Mouse (Mus musculus): ENCODE results near the gene Faf1.
A peak's percentile ranks its signal among the peaks of the same experiment; 100 is the strongest.

The Faf1 gene

DNA sequence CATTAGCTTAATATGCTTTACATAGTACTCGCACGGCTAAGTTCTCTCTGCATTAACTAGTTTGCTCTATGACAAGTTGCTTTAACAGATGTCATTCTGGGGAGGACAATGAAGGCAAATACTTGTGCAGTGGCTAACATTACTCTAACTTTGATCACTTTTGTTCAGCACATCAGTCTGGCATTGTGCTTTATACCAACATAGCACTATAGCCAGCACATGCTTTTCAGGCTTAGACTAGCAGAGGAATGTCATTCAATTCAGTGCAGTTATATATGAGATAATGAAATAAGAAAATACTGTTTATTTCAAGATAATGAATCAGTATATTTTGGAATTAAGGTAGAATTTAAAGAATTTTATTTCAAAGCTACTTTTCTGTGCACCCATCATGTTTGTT is 115.9 kb downstream of the Faf1 start:
- no peak for DNase-seq (ENCODE audit: low read depth)

DNA sequence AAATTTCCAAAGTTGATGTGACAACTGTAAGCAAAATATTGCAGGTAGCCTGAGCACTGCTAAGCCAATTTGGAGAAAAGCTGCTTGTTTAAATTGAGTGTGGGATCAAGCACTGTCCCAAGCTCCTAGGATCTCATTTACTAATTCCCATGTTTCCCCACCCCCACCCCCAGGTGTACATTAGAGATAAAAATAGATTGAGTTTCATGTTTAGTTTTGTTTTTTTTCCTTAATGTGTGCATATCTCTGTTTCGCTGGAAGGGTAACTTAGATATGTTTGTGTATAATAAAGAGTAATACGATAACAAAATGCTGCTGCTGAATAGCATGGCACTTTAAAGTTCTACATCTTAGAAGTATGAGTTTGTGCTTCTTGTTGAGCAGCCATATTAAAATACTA is 116.7 kb downstream of the Faf1 start:
- DNase-seq (ENCODE audit: low read depth): no peak

DNA sequence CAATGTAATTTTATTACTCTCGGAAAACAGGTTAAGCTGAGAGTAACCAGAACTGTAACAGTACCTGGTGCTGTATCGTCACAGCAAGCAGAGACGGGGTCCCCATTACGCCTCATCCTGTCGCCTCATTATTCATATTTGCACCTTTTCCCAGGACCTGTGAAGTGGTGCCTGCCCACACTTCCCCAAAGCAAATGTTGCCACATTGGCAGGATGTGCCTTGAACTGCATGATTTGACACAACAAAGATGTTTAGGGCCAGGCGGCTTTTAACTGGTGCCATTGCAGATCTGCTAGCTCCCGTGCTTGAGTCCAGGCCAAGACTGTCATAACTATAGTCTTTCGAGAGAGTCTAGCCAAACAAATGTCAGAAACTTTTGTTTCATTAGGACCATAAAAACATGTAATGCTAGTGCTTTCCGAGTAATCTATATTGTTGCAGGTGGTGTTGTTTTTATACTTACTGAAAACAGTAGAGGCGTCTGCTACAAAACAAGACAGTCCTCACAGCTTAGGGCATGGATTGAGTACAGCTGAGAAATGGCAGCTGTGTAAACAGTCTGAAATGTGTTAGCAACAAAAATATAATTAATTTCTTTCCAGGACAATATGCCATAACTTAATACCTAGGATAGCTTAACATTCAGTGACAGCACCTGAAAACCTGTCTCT is 121.3 kb downstream of the Faf1 start:
- peak; percentile 19 for DNase-seq (ENCODE audit: low read depth)

DNA sequence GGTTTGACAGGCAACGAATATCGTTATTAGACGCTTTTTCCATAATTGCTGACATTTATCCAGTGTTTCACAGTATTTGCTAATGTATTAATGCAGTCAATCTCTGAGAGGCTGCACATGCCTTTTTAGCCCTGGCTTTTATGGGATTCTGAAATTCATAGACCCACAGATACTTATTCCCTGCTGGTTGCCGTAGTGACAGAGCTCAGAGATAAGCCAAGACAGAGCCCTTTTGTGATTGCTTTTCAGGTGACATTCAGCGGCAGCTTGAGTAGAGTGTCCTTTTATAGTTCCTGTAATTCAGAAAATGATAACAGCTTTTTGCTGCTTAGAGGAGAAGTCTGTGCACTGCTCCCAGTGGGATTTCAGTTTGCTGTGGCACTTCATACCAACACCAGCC is 130.0 kb downstream of the Faf1 start:
- no peak for DNase-seq (ENCODE audit: low read depth)

DNA sequence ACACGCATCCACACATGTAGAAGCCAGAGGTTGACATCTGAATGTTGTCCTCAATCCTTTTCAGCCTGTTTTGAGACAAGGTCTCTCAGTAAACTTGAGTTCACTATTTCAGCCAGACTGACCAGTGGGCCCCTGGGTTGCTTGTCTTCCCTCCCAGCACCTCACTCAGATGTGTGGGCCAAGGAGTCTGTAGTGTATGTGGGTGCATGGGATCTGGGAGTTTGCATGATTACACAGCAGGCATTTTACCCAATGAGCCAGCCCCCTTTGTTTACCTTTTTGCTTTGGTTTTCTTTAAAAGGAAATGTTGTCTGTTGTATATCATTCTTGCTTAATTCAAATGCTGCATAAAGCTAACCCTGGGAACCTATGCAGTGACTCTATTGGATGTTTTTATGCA is 138.8 kb downstream of the Faf1 start:
- no peak for DNase-seq (ENCODE audit: low read depth)

DNA sequence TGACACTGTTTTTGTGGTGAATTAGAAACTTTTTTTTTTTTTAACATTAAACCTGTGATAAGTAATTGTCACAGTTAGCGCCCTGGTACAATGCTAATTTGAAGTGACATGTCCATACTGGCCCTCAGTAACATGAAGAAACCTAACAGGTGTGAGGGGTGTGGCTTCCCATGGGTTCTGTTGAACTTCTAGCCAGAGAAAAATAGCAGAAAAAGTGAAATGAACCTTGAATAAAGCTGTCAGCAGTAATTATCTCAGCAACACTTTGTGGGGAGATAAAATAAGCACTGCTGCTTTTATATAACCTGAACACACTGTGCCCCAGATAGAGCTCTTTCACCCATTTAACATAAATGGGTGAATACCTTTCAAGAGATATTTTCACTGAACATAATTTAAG is 139.2 kb downstream of the Faf1 start:
- DNase-seq (ENCODE audit: low read depth): no peak

DNA sequence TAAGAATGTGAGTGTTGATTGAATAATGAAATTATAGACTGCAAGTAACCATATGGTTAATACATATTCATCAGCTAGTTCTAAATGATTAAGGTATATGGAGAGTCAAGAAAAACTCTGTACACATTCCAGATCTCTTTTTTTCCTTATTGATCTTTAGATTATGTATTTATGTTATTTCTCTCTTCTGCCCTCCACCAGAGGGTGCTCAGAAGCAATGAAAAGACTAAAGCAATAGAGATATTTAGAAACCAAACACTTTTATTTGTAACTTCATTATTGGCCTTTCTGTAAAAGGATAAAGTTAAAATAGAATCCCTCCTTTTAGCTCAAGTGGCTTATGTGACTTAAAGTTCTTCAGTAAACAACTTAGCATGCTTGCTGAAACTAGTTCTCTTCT is 143.1 kb downstream of the Faf1 start:
- DNase-seq (ENCODE audit: low read depth): peak; percentile 19

DNA sequence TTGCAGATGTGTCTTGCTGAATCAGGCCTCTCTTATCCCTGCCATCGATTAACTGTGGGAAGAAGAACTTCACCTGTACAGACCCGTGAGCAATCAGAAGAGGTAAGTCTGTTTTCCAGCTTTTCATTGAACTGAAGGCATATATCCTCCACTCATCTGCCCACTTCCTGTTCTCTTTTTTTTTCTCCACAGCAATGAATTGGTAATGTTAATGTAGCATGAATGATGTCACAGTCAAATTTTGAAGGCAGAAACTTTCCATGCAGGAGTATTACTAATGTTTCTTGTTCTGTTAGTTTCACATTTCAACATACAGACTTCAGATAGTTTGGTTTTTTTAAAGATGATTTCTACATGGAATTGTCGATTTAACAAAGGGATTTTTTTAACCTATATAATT is 153.4 kb downstream of the Faf1 start:
- peak; percentile 33 for DNase-seq (ENCODE audit: low read depth)

DNA sequence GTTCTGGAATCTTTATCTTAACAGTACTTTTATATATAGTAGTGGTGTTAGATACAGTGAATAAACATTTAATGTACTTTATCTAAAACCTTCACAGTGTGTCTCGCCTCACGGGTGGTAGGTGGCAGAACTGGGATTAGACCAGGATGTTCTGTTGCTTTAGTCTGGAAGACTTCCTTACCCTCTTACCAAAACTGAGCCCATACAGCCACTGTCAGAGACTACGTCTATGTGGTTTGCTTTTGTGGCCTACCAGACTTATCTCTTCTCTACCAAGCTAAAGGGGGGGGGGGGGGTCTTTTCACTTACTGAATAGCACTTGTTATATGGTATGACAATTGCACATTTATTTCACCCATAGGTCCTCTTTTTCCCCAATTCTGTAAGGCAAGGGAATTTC is 181.5 kb downstream of the Faf1 start:
- peak; percentile 11 for DNase-seq (ENCODE audit: low read depth)

DNA sequence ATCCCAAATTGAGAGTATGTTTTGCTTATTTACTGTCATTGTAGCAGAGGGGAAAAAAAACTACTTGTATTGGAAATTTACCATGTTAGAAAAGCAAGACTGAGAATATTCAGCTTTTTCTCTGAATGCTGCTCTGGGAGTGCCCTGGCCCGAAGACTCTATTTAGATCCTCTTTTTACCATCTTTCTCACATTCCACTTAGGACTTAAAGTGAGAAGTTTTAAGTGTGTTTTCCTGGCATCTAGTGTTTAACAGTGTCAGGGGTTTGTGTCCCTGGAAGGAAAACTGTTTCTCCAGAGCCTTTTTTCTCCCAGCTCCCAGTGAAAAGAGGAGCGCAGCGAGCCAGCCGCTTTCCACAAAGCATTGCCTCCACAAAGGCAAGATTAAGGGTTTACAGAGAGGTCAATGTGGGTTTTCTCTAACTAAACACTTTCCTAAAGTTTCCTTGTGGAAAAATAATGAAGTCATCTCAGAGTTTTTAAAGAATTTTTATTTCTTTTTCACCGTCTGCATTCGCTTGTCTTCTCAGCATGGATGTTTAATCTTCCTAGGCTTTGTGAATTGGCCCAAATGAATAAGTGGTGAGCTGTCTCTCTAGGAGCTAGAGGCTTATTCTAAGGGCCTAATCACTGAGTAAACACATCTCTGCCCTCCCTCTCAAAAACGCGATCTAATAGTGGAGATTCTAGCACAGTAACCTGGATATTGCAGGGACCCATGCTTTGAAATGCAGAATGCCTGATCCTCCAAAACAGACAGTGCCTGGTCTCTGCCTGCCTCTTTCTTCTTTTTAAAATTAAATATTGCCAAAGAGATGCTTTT is 182.4 kb downstream of the Faf1 start:
- DNase-seq (ENCODE audit: low read depth): no peak

DNA sequence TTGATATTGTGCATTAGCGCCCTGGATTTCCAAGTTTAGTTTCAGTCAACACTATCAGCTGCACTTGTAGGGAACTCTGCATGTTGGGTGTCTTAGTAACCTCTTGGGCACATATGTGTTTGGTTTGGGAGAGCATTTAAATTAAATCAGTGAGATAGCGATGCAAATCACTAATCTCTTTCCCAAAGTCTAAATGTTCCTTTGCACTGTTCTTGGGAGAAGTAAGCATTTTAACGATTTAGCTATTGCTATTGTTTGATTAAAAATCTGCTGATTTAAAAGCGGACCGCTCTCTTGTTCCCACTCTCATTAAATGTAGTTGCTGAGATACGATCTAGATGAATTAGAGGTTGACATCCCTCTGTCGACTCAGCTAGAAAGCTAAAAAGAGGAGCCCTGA is 183.0 kb downstream of the Faf1 start:
- DNase-seq (ENCODE audit: low read depth): no peak

DNA sequence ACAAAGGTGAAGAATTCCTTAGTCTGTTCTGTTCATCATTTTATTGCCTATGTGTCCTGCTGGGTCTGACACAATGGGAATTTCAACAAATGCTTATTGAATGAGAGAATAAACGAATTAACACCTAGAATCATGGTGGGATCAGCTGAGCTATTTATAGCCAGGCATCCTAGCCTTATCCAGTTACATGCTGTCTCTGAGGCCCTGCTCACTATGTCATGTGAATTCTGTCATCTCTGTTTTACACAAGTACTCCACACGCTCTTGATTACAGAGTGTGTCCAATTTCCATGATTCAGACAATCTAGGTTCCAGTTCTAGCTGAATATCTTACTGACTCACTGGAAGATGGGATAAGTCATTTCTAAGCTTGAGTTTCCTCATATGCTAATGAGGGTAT is 183.9 kb downstream of the Faf1 start:
- DNase-seq (ENCODE audit: low read depth): peak; percentile 13

DNA sequence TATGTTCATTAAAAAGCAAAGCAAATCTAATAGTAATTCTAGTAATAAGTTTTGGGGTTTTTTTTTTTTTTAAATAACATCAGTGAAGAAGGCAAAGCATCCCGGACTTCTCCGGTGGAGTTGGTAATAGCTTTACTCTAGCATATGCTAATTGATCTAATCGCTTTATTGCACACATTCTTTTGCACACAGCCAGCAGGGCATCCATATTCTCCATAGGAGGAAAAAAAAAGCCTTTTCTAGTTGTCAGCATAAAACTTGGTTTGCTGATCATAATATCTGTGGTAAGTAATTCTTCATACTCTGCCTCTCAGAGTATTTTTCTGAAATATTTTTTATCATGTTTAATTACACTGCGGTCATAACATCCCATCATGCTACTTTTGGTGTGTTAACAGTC is 185.9 kb downstream of the Faf1 start:
- DNase-seq (ENCODE audit: low read depth): no peak

DNA sequence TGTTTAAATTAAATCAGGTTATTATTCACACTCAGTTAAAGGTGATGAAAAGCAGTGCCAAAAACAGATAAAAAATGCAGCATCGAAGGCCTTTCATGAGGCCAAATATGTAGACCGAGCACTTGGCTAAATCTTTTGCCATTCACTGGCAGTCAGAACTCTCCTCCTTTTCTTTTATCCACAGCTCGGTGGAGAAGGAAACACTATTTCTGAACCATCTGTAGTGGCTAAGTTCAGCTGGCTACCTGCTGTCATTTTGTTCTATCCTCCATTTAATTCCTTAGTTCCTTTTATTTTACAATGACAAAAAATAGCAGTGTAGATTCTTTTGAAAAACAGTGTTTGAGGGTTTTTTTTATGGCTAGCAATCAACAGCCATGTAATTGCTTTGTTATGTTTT is 186.6 kb downstream of the Faf1 start:
- no peak for DNase-seq (ENCODE audit: low read depth)

DNA sequence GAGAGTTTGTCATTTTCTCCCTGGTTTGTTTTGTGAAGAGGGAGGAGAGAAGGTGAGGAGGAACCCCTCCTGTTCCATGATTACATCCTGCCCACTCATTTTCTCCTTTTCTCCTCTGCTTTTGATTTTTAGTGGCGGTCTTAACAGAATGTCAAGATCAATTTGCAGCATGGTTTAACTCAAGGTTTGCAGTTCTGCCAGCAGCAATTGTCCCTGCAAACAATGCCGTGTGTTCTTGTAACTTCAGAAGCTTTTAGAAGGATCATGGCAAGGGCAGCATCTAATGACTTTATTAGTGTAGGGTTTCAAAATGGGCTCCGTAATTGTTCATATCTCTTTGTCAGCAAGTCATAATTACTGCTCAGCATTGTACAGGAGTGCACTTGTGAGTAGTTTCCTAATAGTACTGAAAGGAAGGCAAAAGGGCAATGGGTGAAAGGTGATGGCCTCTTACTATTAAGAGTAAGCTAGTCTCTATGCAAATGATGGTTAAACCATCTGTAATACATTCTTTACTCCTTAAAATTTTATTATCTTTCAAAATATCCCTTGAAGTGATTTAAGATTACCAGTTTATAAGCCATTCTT is 192.6 kb downstream of the Faf1 start:
- no peak for DNase-seq (ENCODE audit: low read depth)

DNA sequence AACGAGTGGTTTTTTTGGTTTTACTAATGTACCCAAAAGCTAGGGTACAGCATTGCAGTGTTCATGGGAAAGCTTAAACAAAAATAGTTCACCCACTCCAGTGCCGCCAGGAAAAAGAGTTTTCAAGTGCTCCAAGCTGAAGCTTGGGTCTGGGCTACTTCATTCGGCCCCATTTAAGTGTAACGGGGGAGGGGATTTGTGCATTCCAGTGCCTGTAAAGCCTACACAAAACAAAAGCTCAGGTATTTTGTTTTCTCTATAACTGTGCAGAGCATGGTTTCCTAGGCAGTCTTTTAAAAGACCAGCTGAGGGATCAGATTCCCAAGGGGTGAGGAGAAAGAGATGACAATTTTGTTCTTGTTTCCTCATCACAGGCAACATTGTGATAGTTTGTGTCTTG is 207.9 kb downstream of the Faf1 start:
- DNase-seq (ENCODE audit: low read depth): no peak

DNA sequence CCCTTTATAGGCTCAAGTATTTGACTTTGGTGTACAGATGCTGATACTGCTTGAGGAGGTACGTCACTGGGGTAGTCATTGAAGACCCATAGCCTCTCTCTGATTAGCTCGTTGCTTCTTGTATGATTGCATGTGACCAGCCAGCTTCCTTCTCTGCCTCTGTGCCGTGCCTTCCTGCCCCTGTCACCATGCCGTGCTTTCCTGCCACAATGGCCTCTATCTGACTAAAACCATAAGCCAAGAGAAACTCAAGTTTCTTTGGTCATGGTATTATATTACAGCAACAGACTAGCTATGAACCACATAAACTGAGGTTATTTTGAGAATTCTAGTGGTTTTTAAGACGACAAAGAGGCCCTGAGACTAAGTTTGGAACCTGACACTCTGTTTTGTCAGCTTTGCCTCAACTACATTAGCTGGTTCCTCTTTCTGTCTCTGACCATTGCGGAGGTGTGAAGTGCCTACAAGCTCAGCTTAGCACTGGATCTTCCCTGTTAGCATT is 211.5 kb downstream of the Faf1 start:
- peak; percentile 76 for DNase-seq (ENCODE audit: low read depth)

DNA sequence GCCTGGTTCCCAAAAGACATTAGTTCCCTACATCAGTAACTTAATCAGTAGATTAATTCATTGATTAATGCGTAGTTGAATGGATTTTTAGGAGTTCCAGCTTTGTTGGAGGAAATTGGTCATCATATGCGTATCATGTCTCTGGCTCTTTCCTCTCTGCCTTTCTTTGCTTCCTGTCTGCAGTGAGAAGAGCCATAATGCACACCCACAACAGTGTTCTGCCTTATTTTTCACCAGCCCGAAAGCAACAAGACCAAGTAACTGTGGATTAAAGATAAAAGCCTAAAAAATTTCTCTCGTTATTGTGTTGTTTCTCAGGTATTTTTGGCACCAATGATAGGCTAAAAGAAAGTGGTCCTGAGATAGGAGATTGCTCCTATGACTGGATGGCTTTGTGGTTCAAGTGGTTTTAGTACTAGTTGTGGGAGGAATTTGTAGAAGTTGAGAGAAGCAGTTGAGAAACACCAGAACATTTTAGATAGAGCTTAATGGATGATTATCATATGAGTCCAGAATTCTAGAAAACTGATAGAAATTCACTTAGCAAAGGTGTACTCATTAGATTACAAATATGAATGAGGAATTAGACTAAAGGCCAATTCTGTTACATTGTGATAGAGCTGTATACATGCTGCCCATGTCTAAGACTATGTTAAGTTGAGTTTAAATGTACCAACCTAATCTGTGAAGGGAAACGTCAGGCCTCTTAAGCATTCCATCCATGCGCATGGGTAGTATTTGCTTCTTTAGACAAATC is 221.6 kb downstream of the Faf1 start:
- DNase-seq (ENCODE audit: low read depth): peak; percentile 70

DNA sequence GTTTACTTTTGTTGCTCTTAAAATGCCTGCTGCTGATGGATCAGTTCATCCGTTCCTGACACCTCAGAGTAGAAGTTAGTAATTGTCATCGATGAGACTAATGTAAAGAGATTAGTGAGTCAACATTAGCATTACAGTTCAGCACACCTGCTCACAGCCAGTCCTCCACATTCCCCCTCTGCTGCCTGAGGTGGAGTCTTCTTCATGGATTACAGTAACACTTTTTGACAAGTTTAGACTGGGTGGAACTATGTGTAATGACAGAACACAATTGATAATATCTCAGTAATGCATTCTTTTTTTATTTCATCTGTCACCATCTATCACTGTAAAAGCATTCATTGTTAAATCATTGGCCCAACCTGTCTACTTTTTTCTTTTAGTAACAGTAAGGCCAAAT is 224.7 kb downstream of the Faf1 start:
- DNase-seq (ENCODE audit: low read depth): no peak

DNA sequence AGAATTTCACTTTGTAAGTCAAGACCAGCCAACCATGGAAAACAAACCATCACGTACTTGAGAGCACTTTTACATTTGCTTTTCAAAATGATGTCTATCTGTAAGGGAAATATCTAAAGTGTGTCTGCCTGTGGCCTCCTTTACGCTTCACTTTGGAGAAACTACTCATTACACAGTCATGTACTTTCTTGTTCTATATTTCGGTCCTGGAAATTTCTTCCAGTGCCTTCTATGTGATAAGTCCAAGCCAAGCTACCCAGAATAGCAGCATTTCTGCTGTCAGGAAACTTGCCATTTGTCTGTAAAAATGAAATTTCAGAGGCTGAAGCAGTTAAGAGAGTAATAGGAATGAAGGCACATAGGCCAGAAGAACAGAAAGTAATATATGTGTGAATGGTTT is 228.1 kb downstream of the Faf1 start:
- no peak for DNase-seq (ENCODE audit: low read depth)

DNA sequence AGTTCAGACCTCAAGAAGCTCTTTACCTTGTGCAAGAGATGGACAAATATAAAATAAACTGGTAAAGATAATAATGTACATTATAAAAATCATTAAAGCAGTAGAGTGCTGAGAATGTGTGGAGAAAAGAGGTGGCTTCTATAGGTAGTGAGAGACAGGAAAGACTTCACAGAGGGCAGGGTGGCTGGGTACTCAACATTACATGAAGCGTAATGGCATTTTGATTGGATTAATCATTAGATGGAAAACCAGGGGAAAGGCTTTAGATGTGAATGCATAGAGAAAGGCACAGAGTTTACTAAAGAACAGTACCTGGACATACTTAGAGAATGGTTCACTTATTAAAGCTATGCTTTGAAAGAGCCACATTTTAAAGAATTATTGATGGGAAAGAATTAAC is 252.7 kb downstream of the Faf1 start:
- no peak for DNase-seq (ENCODE audit: low read depth)

DNA sequence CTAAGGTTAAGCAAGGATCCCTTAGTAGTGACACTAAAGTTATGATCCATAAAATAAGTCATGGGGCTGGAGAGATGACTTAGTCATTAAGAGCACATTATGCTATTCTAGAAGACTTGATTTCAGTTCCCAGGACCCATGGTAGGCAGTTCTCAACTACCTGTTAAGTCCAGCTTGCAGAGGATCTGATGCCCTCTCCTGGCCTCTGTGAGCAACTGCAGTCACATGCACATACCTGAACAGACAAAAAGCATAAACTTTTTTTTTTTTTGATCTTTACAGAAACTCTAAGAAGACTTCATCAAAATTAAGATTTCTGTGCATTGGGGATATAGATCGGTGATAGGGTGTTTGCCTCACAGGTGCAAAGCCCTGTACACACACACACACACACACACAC is 254.1 kb downstream of the Faf1 start:
- peak; percentile 76 for DNase-seq (ENCODE audit: low read depth)

DNA sequence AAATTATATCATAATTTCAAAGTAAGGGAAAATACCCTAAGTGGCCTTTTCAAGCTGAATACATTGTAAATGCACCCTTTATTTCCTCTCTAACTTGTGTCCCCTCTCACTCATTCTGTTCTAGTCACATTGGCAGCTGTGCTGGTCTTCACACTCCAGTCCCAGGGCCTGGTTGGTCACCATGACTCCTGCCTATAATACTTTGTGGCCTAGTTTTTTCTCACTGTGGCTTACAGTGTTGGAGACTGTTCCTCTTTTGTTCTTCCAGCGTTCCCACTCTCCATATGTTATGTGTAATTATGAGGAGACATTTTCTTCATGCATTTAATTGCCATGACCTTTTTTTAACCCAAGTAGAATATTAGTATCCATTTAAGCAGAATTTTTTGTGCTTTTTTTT is 254.5 kb downstream of the Faf1 start:
- DNase-seq (ENCODE audit: low read depth): no peak
